In the genomic region with DNA sequence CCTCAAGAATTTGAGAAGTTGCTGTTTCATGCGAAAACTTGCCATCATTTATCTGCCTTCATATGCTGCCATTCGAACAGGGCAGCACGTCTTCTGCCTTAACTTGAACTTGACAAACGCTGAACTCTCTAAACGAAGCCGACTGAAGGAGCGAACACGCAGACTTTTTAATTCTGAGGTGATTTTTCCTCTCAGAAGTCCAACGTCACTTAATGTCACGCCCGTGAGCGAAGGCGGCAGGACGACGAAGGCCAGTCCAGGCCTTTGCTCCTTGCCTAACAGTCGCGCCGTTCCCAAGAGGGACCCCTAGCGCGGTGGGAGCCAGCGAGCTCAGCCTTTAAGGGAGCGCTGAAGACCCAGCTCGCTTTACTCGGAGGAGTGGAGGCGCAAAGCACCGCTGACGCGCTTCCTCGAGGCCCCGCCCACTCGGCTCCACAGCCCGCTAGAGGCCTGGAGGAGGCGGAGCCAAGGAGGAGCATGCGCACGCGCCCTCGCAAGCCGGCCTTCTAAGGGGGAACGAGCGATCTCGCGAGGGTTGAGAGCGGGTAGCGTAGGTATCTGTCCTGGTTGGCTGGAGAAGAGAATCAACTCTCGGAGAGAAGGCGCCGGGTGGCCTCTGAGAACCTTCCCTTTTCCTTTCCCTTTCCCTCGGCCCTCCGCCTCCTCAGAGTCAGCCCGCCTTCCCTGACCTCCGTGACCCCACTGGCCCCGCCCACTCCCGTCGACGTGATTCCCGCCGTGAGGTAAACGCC, we compare ENCODE assay signal across 8 mouse cellular contexts. TPM values are rescaled to one million over a fixed set of nuclear protein-coding genes. Genes with fewer than 3 reads are reported as not detected.
DNase-seq lines count a peak whose midpoint lies in the region; ATAC-seq lines count a peak whose summit lies in the region.
"Not testable (repeated sequence)": the region's sequence is repeated elsewhere in the genome, so short reads cannot be mapped to it uniquely, and the experiment has no call there.

No protein-coding gene starts in this region.

- H3K27me3 ChIP-seq in forebrain, embryonic 15.5 days; kidney, embryonic 15.5 days; liver, embryonic 13.5 days; midbrain, embryonic 14.5 days (ENCODE audit: control insufficient read depth, insufficient read depth, low read length); stomach, embryonic 15.5 days (replicated peaks): not testable (repeated sequence)

- not testable (repeated sequence) for H3K4me1 ChIP-seq in forebrain, embryonic 15.5 days; kidney, embryonic 15.5 days; liver, embryonic 13.5 days (replicated peaks); midbrain, embryonic 14.5 days (ENCODE audit: control insufficient read depth, insufficient read depth, low read length); stomach, embryonic 15.5 days

- not testable (repeated sequence) for ATAC-seq in forebrain, embryonic 15.5 days (replicated peaks)
- ATAC-seq in kidney, embryonic 15.5 days (replicated peaks; ENCODE audit: low FRiP score): peak; percentile 89
- peak; percentile 60; the same call in 1 of the 2 replicates for ATAC-seq in liver, embryonic 13.5 days (ENCODE audit: low read depth)
- peak; percentile 75; the same call in 1 of the 2 replicates for ATAC-seq in midbrain, embryonic 14.5 days (ENCODE audit: low FRiP score, low TSS enrichment)
- peak; percentile 70; the same call in 1 of the 2 replicates for ATAC-seq in stomach, embryonic 15.5 days (ENCODE audit: insufficient read depth, low FRiP score, low read depth)

- peaks cover 33% of the 10 kb centered on the region for H3K9me3 ChIP-seq in forebrain, embryonic 15.5 days
- peaks cover 26% of the 10 kb centered on the region for H3K9me3 ChIP-seq in kidney, embryonic 15.5 days (replicated peaks)
- H3K9me3 ChIP-seq in liver, embryonic 13.5 days (replicated peaks): peaks cover 17% of the 10 kb centered on the region
- peaks cover 18% of the 10 kb centered on the region for H3K9me3 ChIP-seq in midbrain, embryonic 14.5 days (ENCODE audit: control insufficient read depth, low read length)
- not testable (repeated sequence) for H3K9me3 ChIP-seq in stomach, embryonic 15.5 days

- WGBS in forebrain, embryonic 15.5 days: 40% methylated on average over 57 of the region's 58 CpGs
- 37% methylated on average over 58 of the region's 58 CpGs for WGBS in kidney, embryonic 15.5 days
- 30% methylated on average over 58 of the region's 58 CpGs for WGBS in liver, embryonic 13.5 days (ENCODE audit: insufficient replicate concordance)
- WGBS in midbrain, embryonic 14.5 days: 39% methylated on average over 56 of the region's 58 CpGs
- WGBS in stomach, embryonic 15.5 days: 36% methylated on average over 58 of the region's 58 CpGs

- not testable (repeated sequence) for H3K9ac ChIP-seq in forebrain, embryonic 15.5 days (replicated peaks); kidney, embryonic 15.5 days; liver, embryonic 13.5 days; midbrain, embryonic 14.5 days (replicated peaks; ENCODE audit: low read length); stomach, embryonic 15.5 days

- peak; percentile 18 for DNase-seq in CD4-positive, CD25-positive, alpha-beta regulatory T cell, adult 2 months (ENCODE audit: low read depth, low spot score)
- peak; percentile 20 for DNase-seq in embryo, embryonic 10.5 days (ENCODE audit: low spot score)
- peak; percentile 23 for DNase-seq in heart, postnatal 4 days
- DNase-seq in liver, embryonic 13.5 days: not testable (repeated sequence)
- DNase-seq in midbrain, embryonic 14.5 days: peak; percentile 1

- H3K4me3 ChIP-seq in forebrain, embryonic 15.5 days: peak overlapping the region; percentile 11; the same call in 1 of the 2 replicates
- H3K4me3 ChIP-seq in kidney, embryonic 15.5 days (replicated peaks): peak overlapping the region; percentile 29
- peak overlapping the region; percentile 19 for H3K4me3 ChIP-seq in liver, embryonic 13.5 days (replicated peaks)
- not testable (repeated sequence) for H3K4me3 ChIP-seq in midbrain, embryonic 14.5 days (replicated peaks; ENCODE audit: low read depth, low read length)
- H3K4me3 ChIP-seq in stomach, embryonic 15.5 days (replicated peaks): peak overlapping the region; percentile 9; the same call in 1 of the 2 replicates

- not testable (repeated sequence) for H3K36me3 ChIP-seq in forebrain, embryonic 15.5 days; kidney, embryonic 15.5 days; liver, embryonic 13.5 days; midbrain, embryonic 14.5 days (ENCODE audit: control insufficient read depth, insufficient read depth, low read length); stomach, embryonic 15.5 days

- H3K27ac ChIP-seq in forebrain, embryonic 15.5 days (replicated peaks); kidney, embryonic 15.5 days; liver, embryonic 13.5 days; midbrain, embryonic 14.5 days (replicated peaks; ENCODE audit: low read depth, low read length); stomach, embryonic 15.5 days: not testable (repeated sequence)

- H3K4me2 ChIP-seq in forebrain, embryonic 15.5 days (replicated peaks): peak overlapping the region; percentile 2; the same call in 1 of the 2 replicates
- H3K4me2 ChIP-seq in kidney, embryonic 15.5 days: peak overlapping the region; percentile 51
- peak overlapping the region; percentile 46 for H3K4me2 ChIP-seq in liver, embryonic 13.5 days
- not testable (repeated sequence) for H3K4me2 ChIP-seq in midbrain, embryonic 14.5 days (ENCODE audit: low read length)
- H3K4me2 ChIP-seq in stomach, embryonic 15.5 days: peak overlapping the region; percentile 40

RNA-seq across cellular contexts. Expression of a gene that starts 30.3 kb away (rescaled TPM):
- not detected in 2 replicates for polyA plus RNA-seq in forebrain, embryonic 15.5 days (2015; fragmentation: Nextera tagmentation; extraction: Ambion mirVana)
- total RNA-seq in heart, postnatal 4 days (2021): under 1 TPM in 1 of 2 experiments, not detected in 1; 0.12 TPM
- polyA plus RNA-seq in kidney, embryonic 15.5 days (2015; fragmentation: Nextera tagmentation; extraction: Ambion mirVana): 0.23 and 0.31 TPM in 2 replicates
- polyA plus RNA-seq in liver, embryonic 13.5 days (2015; fragmentation: Nextera tagmentation; extraction: Ambion mirVana): 0.12 and 0.15 TPM in 2 replicates
- polyA plus RNA-seq in midbrain, embryonic 14.5 days (2014; fragmentation: Nextera tagmentation; extraction: Ambion mirVana): 0.15 TPM in 1 of 2 replicates, not detected in the other
- 0.14 and 0.37 TPM in 2 replicates for polyA plus RNA-seq in stomach, embryonic 15.5 days (2015; fragmentation: Nextera tagmentation; extraction: Ambion mirVana)
